Mouse (Mus musculus) activated CD4-positive, CD25-positive, alpha-beta regulatory T cell, adult 4 months (primary cell): ENCODE results near the gene St7. TPM values are rescaled to one million over a fixed set of nuclear protein-coding genes. Genes with fewer than 3 reads are reported as not detected.

Experiments used
- ATAC-seq: one replicate; pipeline ENCODE4 v1.8.0; 2017
- polyA plus RNA-seq, 2 experiments: library from polyadenylated mRNA; unstranded; fragments of 100-300 nt; shearing (Covaris generic); gene quantifications; one replicate each; pipeline ENCODE4 v1.2.1; 2017

The St7 gene
- polyA plus RNA-seq, 2 experiments from 2014 or later, result 4.2 to 4.6 TPM

DNA sequence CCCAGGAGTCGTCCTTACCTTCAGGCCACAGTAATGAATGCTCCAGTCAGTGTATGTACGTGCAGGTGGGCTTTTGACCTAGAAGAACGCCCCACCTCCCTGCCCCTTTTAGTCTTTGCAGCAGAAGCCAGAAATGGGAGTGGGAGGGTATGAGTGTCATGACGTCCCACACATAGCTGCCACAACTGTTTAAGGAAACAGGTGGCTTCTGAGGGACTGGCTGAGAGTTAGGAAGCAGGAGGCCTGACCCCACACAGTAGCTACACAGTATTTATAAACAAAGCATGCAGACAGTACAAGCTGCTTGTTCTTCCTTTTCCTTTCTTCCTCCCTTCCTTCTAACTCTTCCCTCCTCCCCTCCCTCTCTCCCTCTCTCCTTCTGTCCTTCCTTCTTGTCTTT is 135.6 kb downstream of the St7 start:
- no peak for ATAC-seq

- no peak for ATAC-seq
These were observed 137.2 kb downstream of the St7 start for GRCm38 (mm10) chr6:17829981-17830380.

- ATAC-seq, result peak; percentile 57
These were observed 141.8 kb downstream of the St7 start for GRCm38 (mm10) chr6:17834493-17834892.

DNA sequence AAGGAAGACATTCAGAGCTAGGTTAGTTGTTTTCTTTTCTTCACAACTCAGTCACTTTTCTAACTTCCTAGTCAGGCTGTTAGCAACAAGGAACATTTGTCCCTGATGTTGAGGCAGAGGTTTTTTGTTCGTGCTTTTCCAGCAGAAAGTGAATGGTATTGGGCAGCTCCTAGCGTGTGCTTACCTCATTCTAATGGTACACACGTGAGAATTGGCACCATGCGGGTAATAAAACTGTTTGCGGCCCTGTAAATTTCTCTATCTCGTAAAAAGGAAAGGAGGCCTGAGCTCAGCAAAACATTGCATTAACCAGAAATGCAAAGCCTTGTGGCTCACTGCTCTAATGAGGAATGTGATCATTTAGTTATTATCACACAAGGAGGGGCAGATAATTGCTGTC is 143.0 kb downstream of the St7 start:
- no peak for ATAC-seq

DNA sequence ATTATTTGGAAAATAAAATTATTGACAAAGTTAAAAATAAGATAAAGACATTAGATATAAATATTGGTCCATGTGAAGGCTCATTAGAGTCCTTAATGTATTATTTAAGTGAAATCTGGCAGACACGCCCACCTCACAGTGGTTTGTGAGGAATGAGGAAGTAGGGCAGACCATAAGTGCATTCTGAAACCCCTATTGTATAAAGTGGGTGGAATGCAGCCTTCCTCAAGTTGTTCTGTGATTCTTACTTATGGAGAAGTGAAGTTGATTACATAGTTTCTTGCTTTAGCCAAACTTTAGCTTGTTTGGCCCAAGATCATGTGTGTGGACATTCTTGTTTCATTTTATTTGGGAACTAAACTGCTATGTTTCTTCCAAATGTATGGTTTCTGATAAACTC is 144.9 kb downstream of the St7 start:
- no peak for ATAC-seq

GRCm38 (mm10) chr6:17840431-17840830 is 147.7 kb downstream of the St7 start:
- ATAC-seq, result no peak

- ATAC-seq, result no peak
These were observed 150.0 kb downstream of the St7 start for GRCm38 (mm10) chr6:17842759-17843158.

DNA sequence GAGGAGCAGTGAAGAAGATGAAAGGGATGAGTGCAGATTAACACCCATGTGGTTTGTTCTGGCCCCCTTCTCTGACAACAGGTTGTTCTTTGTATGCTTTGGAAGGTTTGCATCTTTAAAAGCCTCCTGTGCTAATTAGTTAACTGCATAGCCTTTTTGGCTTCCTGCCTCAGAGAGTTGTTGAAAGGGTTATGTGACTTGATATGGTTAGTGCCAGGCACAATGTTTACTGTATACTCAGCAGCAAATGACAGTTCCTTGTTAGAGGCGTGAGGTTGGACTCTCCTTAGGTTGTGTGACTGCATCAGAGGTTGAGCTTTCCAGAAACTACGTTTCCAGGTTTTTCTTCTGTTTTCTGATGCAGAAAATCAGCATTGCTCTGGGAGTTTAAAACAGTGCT is 158.6 kb downstream of the St7 start:
- no peak for ATAC-seq

- no peak for ATAC-seq
These were observed 161.0 kb downstream of the St7 start for GRCm38 (mm10) chr6:17853587-17854274.

- no peak for ATAC-seq
These were observed 162.9 kb downstream of the St7 start for GRCm38 (mm10) chr6:17855616-17856015.

- ATAC-seq, result no peak
These were observed 166.8 kb downstream of the St7 start for GRCm38 (mm10) chr6:17859564-17859963.

DNA sequence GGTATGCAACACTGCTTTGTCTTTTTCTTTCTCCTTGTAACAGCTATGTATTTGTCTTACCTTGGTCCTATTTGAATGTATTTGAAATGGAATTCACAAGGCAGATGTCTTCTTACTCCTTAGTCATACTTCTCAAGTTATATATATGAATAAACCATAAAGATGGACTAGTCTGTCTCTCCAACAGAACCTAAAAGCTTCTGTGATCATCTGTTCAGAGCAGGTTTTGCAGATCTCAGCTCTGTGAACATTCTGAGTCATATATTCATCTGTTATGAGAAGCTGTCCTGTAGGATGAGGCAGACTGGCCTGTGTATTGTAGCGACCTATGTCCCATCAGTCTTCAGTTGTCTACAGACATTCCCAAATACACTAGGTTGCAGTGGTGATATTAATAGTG is 167.7 kb downstream of the St7 start:
- ATAC-seq, result no peak

DNA sequence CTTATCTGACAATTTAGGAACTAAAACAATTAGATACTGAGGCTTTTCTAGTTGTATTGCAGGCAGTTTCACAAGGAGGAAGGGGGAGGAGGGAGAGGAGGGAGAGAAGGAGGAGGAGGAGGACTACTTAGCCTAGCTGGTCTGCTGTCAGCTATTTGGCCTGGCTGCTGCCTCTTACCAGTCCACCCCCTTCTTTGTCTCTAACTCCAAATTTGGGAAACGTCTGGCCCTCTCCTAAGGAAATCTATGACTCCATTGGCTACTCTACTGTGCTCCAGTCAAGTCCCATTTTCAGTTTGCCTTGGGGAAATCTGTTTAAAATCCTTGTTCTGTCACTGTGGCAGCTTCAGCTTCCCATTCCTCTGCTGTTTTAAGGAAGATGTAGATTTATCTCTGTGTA is 175.1 kb downstream of the St7 start:
- no peak for ATAC-seq

DNA sequence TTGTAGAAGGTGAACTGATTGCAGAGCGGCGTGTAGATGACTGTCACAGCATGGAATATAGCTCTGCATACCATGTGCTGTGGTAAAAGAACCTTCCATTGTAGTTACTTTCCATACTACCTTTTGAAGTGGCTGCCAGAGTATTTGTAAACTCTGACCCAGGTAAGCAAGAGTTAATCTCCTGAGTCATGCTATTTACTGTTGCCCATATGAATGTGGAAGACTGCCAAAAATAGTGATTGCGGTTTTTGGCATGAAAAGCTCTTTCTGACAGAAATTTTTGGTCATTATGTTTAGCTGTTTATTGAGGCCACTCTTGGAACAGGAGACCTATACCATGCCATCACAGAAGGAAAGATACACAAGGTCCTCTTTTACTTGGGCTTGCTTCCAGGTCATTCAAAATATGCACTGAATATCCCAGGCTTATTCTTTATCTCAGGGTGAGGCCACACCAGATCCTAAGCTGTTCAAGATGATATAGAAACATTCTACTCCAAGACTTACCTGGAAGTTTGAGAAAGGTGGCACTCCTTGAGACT is 179.2 kb downstream of the St7 start:
- no peak for ATAC-seq

GRCm38 (mm10) chr6:17875606-17876005 is 182.9 kb downstream of the St7 start:
- no peak for ATAC-seq

DNA sequence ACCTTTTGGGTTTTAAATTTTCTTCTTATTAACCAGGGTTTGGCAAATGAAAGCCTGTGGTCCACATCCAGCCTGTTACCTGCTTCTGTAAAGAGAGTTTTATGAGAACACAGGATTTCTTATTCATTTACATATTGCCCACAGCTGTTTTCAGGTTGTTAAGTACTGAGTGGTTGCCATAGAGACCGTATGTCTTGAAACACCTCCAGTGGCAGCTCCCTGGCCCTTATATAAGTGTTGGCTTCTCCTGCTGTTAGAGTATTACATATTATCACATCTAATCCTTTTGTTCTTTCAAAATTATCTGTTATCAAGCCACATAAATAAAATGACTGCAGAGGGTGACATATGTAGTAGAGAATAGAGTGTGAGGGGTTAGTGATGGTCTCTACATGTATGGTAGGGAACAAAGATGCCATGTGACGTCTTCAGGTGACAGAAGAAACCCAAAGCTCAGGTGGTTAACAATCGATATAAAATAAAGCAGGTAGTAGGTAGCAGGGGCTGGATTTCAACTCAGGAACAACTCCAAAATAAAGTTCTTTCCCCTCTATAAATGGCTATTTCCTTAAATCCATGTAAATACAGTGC is 183.4 kb downstream of the St7 start:
- ATAC-seq, result no peak

- ATAC-seq, result no peak
These were observed 184.0 kb downstream of the St7 start for GRCm38 (mm10) chr6:17876670-17877179.

- ATAC-seq, result no peak
These were observed 190.2 kb downstream of the St7 start for GRCm38 (mm10) chr6:17882943-17883342.

DNA sequence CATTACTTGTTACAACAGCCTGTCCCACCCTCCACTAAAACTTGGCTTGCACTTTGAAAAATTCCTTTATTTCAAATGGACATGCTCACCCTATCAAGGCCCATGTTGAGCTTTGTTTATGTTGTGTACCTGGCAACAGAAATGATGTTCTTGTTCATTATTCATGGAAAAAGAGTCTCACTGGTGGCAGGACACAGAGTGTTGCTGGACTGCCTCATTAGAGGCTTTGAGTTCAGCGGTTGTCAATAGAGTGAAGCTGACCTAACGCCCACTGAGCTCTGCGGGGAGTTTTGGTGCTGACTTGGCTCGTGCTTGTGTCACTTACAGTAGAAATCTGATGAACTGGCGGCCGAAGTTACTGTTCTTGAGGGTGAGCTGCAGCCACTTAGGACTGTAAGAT is 195.0 kb downstream of the St7 start:
- no peak for ATAC-seq

GRCm38 (mm10) chr6:17895562-17895961 is 202.8 kb downstream of the St7 start:
- no peak for ATAC-seq

DNA sequence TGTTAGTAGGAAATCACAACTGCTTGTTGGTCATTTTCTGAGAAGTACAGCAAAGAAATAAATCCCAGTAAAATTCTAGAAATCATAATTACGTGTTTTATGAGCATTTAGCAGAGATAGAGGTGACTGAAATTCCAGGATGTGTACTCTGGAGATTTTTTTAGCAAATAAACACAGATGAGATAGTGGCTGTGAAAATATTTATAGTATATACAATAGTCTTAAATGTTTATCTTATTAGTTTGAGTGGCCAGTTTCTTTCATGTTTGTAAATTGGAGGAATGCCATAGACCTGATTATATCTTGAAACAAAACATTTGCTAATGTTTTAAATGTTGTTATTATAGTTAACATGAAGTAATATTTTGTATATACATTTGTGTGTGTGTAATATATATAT is 205.8 kb downstream of the St7 start:
- no peak for ATAC-seq

- no peak for ATAC-seq
These were observed 210.6 kb downstream of the St7 start for GRCm38 (mm10) chr6:17903355-17903754.

DNA sequence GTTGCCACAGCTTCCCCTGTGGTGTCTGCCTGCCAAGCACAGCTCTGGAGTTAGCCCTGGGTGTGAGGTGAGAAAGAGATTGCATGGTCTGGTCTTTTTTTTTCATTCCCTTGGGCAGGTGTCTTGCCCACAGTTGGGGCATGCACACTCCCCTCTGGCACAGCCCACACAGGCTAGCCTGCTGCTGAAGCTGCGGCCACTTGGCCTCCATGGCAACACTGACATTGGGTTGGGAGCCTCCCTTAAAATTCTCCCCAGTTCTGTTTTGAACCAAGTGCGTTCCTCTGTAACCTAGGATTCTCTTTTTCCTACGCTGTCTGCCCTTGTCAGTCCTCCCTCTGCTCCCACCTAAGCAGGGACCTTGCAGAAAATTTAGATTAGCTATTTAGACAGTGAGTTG is 213.0 kb downstream of the St7 start:
- ATAC-seq, result no peak

- ATAC-seq, result no peak
These were observed 213.6 kb downstream of the St7 start for GRCm38 (mm10) chr6:17906289-17906688.
